Mouse (Mus musculus): Measurements from ENCODE around the gene Aif1.

Gene Aif1

DNA sequence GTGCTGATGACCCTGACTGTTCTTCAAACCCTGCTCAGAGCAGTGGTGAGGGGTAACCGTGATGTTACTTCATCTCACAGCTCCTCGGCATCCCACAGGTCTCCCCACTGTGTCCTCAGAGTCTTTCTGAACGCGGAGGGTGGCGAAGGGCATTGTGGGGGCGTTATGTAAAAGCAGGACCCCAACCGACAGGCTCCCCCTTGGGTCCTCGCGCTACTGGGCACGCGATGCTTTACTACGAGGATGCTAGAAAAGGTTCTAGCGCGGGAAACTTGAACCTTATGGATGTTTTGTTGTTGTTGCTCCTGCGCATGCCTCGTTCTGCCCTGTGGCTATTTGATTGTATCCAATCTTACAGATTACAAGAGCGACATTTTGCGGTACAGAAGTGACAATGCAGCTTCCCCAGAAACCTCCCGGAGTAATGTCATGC, 54.0 kb downstream of the Aif1 start, which contains the start of gene Csnk2b:
TSS of gene Csnk2b (minus strand) at position 183 of the 433 bp plus-strand sequence.
- DNase-seq (ENCODE audit: low read depth in 2 of 2, low spot score in 2 of 2), result peak; percentile 35 to 52

- peak; percentile 94 to 96 for DNase-seq (ENCODE audit: low read depth in 2 of 2, low spot score in 2 of 2)
These were observed 54.6 kb downstream of the Aif1 start, which contains the start of gene Gpank1 for GRCm38 (mm10) chr17:35121143-35121799. TSS of gene Gpank1 (plus strand) at chr17:35121455.
